Mouse (Mus musculus) cerebellum, adult 2 months (tissue): ENCODE results near the gene 4930518I15Rik. TPM values are rescaled to one million over a fixed set of nuclear protein-coding genes. Genes with fewer than 3 reads are reported as not detected.

Experiments used
- DNase-seq, 2 experiments: peaks; one replicate each; pipeline ENCODE4 v3.0.0; 2021
- H3K27ac ChIP-seq: fragments of 200-500 bp; 2 replicates; pipeline ENCODE4 v1.5.1; 2012; ENCODE audit warnings: low read length, control low read depth, inconsistent platforms; ENCODE audit not compliant: insufficient read depth
- H3K27me3 ChIP-seq: fragments of 200-500 bp; 2 replicates; pipeline ENCODE4 v1.6.1; 2012; ENCODE audit warnings: inconsistent platforms, mild to moderate bottlenecking, low read length, moderate library complexity; ENCODE audit not compliant: control insufficient read depth, insufficient read depth
- H3K4me1 ChIP-seq: fragments of 200-500 bp; 2 replicates; pipeline ENCODE4 v1.6.1; 2011; ENCODE audit warnings: low read length; ENCODE audit not compliant: control insufficient read depth, insufficient read depth
- H3K4me3 ChIP-seq: fragments of 200-500 bp; replicated peaks from 2 replicates; pipeline ENCODE3; 2011; ENCODE audit warnings: mild to moderate bottlenecking, low read depth, low read length, control low read depth; ENCODE audit not compliant: insufficient read depth
- CTCF ChIP-seq: fragments of 200-500 bp; IDR thresholded peaks from 2 replicates; pipeline ENCODE4 v1.5.1; 2011; ENCODE audit warnings: low read depth, mild to moderate bottlenecking, control low read depth, low read length, moderate library complexity, borderline replicate concordance; ENCODE audit not compliant: insufficient read depth
- POLR2A ChIP-seq: fragments of 200-500 bp; IDR thresholded peaks from 2 replicates; pipeline ENCODE4 v1.6.1; 2011; ENCODE audit warnings: low read length, control low read depth, borderline replicate concordance; ENCODE audit not compliant: insufficient read depth
- WGBS: fragments of 180-500 bp; shearing (Covaris S2); methylation state at CpG from one replicate; pipeline ENCODE4 v1.1.7; 2018; 5-methylcytosine and 5-hydroxymethylcytosine counted together
- polyA plus RNA-seq: library from polyadenylated mRNA; depleted of rRNA; stranded (reverse); fragments of >200 nt; gene quantifications from 2 replicates; pipeline ENCODE4 v1.2.3, GENCODE M21; 2012

4930518I15Rik gene
- polyA plus RNA-seq, 1 experiment, result 5.8 TPM

DNA sequence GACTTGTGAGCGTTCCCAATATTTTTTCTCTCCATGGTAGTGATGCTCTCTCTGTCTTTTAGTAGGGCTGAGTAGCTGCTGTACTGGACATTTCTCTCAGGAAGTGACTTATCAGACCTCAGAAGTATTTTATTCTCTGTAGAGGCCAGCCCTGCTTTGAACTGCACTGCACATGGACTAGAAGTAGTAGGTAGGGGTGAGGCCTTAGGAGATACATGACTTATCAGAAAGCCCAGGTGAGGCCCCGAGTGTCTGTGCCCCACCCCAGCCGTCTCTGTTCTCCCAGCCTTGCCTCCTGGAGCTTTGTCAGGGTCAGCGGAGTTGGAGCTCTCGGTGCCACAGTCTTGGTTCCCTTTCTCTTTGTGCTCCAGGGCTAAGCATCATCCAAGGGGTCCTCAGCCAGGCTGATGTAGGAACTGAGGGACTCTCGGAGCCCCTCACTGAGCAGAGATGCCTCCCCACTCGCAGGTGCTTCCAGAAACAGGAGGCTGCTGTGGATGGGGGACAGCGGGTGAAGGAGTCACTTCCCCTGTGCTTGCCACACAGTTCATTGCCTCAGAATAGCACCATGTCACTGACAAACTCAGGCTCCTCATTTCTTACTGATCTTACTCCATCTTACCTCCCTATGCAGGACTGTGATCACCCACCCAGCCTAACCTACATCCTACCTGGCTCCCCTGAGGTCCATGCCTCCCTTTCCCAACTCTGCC lies 16.5 kb upstream of the 4930518I15Rik start:
- Histone ChIP-seq H3K27ac (peak overlapping the region; percentile 88), H3K4me1 (peaks cover 56% of the 10 kb centered on the region), H3K27me3 (no peaks in the 10 kb centered on the region), H3K4me3 (no peak overlapping the region)
- no peak for DNase-seq
- TF ChIP-seq POLR2A (0 out of 2 replicates have a peak, but pooled peaks have one; percentile 23), CTCF (no peak)
- 34% methylated on average over 8 of the region's 8 CpGs for WGBS

DNA sequence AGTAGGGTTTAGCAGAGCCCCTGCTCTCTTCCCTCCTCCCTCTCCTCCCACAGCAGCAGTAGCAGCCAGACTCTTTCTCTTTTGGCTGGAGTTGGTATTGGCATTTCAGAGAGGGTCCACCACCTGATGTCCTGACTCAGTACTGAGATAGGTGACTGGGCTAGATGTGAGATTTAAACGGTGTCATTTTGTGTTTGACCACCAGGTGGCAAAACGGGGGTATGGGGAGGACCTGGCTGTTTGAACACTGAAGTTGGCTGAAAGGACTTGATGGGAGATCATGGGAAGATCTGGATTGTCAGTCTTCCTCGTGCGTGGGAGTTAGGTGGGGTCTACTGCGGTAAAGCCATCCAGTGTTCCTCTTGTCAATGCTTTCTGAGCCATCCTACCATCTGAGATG lies 15.9 kb upstream of the 4930518I15Rik start:
- Histone ChIP-seq H3K27ac (peak overlapping the region; percentile 88), H3K4me3 (no peak overlapping the region), H3K4me1 (peaks cover 53% of the 10 kb centered on the region), H3K27me3 (no peaks in the 10 kb centered on the region)
- DNase-seq, result peak; percentile 77 to 78
- 6% methylated on average over 5 of the region's 5 CpGs for WGBS
- TF ChIP-seq POLR2A (no peak), CTCF (peak; percentile 87)

DNA sequence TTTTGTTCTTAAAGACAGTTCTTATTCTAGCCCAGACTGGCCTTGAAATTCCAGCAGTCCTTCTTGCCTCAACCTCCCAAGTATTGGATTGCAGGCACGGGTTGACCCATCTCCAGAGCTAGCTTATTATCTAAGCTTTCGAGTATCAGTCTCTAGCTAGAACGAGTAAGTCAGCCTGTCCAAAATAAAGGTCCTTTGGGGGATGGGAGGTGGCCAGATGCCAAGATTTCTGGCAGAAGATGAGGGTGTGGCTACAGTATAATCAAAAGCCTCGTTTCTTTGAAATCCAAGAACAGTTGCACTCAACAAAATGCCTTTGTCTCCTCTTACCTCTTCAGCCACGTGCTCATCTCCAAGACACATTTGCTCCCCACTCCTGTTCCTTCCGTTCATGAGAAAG lies 12.8 kb upstream of the 4930518I15Rik start:
- Histone ChIP-seq H3K4me3 (no peak overlapping the region), H3K4me1 (peaks cover 26% of the 10 kb centered on the region), H3K27ac (no peak overlapping the region), H3K27me3 (no peaks in the 10 kb centered on the region)
- 16% methylated on average over 6 of the region's 6 CpGs for WGBS
- peak; percentile 37 to 47 for DNase-seq
- no peak for TF ChIP-seq POLR2A
- TF ChIP-seq CTCF, result no peak

GRCm38 (mm10) chr2:156869554-156869953 lies 11.8 kb upstream of the 4930518I15Rik start:
- peak in 1 of 2 experiments; percentile 49 for DNase-seq
- TF ChIP-seq POLR2A (no peak), CTCF (no peak)
- Histone ChIP-seq H3K27ac (peak overlapping the region; percentile 35; the same call in 1 of the 2 replicates), H3K27me3 (no peaks in the 10 kb centered on the region), H3K4me3 (no peak overlapping the region), H3K4me1 (peaks cover 23% of the 10 kb centered on the region)
- 25% methylated on average over 7 of the region's 7 CpGs for WGBS

DNA sequence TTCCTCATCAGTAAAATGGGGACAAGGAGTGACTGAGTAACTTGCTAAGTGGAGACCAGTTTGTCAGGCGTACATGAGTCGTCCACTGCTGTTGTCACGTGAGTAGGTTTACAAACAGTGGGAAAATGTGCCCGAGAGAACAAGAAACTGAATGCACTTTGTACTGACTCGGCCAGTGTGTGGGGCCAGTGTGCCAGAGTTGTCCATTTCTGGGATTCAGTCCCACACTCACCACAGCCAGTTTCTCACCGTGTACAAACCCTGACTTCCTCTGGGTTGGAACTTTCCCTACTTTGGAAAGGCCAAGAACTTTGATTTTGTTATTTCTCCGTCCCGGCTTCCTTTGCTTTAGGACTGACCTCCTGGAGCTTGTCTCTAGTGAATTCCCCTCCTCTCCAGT lies 11.2 kb upstream of the 4930518I15Rik start:
- DNase-seq, result peak; percentile 54 to 57
- H3K27me3 ChIP-seq, result no peaks in the 10 kb centered on the region

GRCm38 (mm10) chr2:156864481-156864880 lies 6.7 kb upstream of the 4930518I15Rik start:
- WGBS, result 9% methylated on average over 3 of the region's 3 CpGs
- TF ChIP-seq CTCF, result no peak
- no peak for TF ChIP-seq POLR2A
- Histone ChIP-seq H3K4me1 (peaks cover 11% of the 10 kb centered on the region; the same call in 1 of the 2 replicates), H3K27ac (no peak overlapping the region), H3K27me3 (no peaks in the 10 kb centered on the region), H3K4me3 (peak overlapping the region; percentile 85)
- DNase-seq, result peak; percentile 45 to 61

More for the DNA sequence above, 11.2 kb upstream of the 4930518I15Rik start:
- no peak for TF ChIP-seq POLR2A
- TF ChIP-seq CTCF, result peak; percentile 14; the same call in 1 of the 2 replicates
- H3K27ac ChIP-seq, result no peak overlapping the region
- WGBS, result 26% methylated on average over 8 of the region's 8 CpGs
- H3K4me1 ChIP-seq, result peaks cover 22% of the 10 kb centered on the region; the same call in 1 of the 2 replicates
- H3K4me3 ChIP-seq, result no peak overlapping the region

- under 1% methylated on average over 28 of the region's 28 CpGs for WGBS
- DNase-seq, result peak; percentile 18 to 31
- peak overlapping the region; percentile 45; the same call in 1 of the 2 replicates for H3K27ac ChIP-seq
- peak overlapping the region; percentile 85 for H3K4me3 ChIP-seq
- H3K4me1 ChIP-seq, result peaks cover 9% of the 10 kb centered on the region; the same call in 1 of the 2 replicates
- no peaks in the 10 kb centered on the region for H3K27me3 ChIP-seq
- TF ChIP-seq CTCF (no peak), POLR2A (no peak)
Observed at GRCm38 (mm10) chr2:156863487-156864160, 5.9 kb upstream of the 4930518I15Rik start.
